Mouse (Mus musculus): ENCODE results near the gene 4833427G06Rik.

DNA sequence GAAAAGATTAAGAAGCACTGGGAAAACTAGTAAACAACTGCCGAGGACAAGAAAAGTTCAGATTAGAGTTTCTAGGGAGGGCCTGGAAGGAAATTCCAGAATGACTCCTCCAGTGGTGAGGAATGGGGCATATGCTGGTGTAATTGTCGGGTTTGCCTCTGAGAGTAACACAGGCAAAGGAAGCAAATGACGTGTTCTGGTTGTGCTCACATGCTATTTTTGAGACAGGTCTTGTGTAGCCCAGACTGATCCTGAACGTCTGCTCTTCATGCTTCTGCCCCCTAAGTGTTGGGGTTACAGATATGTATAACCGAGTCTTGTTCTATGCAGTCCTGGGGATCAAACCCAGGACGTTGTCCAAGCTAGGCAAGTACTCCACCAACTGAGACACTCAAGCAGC is 70.3 kb downstream of the 4833427G06Rik start:
- TF ChIP-seq CTCF (IDR thresholded peaks at IDR 0.05; ENCODE audit: borderline replicate concordance, insufficient read depth, low read length), result no peak
- no peak for TF ChIP-seq POLR2A (IDR thresholded peaks at IDR 0.05; ENCODE audit: low read depth, low read length)

All from embryonic fibroblast, embryonic 13.5 days (primary cell).